Mouse (Mus musculus) embryonic facial prominence, embryonic 10.5 days (tissue): ENCODE results near the gene Ubxn10. TPM values are rescaled to one million over a fixed set of nuclear protein-coding genes. Genes with fewer than 3 reads are reported as not detected.

Source experiments
- DNase-seq: peaks from one replicate; pipeline ENCODE4 v3.0.0-alpha.2; 2017; ENCODE audit warnings: low spot score
- H3K27ac ChIP-seq: fragments of 300-500 bp; sonication (generic); replicated peaks from 2 replicates; pipeline ENCODE4 v1.5.1; 2016; ENCODE audit warnings: mild to moderate bottlenecking
- H3K27me3 ChIP-seq: fragments of 300-500 bp; sonication (generic); replicated peaks from 2 replicates; pipeline ENCODE4 v1.6.1; 2016; ENCODE audit warnings: low read depth, mild to moderate bottlenecking; ENCODE audit not compliant: poor library complexity, severe bottlenecking
- H3K36me3 ChIP-seq: fragments of 300-500 bp; sonication (generic); replicated peaks from 2 replicates; pipeline ENCODE4 v1.6.1; 2016; ENCODE audit warnings: mild to moderate bottlenecking, moderate library complexity
- H3K4me1 ChIP-seq: fragments of 300-500 bp; sonication (generic); 2 replicates; pipeline ENCODE4 v1.6.1; 2016
- H3K4me3 ChIP-seq: fragments of 300-500 bp; sonication (generic); 2 replicates; pipeline ENCODE4 v1.5.1; 2016; ENCODE audit warnings: mild to moderate bottlenecking, moderate library complexity
- H3K9me3 ChIP-seq: fragments of 300-500 bp; sonication (generic); 2 replicates; pipeline ENCODE4 v1.6.1; 2016; ENCODE audit warnings: mild to moderate bottlenecking
- WGBS: fragments of 180-500 bp; shearing (Covaris S2); methylation state at CpG from one replicate; pipeline ENCODE4 v1.1.7; 2016; 5-methylcytosine and 5-hydroxymethylcytosine counted together
- polyA plus RNA-seq: library from polyadenylated mRNA; unstranded; fragments of >200 nt; fragmentation: Nextera tagmentation; extraction: Ambion mirVana; gene quantifications from 2 replicates; pipeline ENCODE4 v1.2.1, GENCODE M21; 2016

Ubxn10 gene
- polyA plus RNA-seq, 1 experiment from 2014 or later = 1.3 TPM

DNA sequence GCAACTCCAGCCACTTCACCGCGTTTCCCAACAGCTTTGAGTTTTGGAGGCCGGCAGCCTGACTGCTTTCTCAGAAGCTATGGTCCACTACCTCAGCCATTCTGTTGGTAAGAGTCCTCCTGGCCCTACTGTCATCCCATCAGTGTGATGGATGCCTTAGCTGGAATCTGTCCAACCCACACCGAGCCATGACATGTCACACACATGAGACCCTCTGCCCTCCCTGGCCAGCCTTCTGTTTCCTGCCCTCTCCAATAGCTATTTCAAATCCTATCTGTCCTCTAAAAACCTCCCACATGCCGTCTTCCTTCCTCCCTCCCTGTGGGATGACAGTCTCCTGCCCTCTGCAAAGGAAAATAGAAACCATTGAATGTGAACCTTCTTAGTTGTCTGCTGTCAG lies 11.2 kb downstream of the Ubxn10 start:
- H3K4me3 ChIP-seq = peak overlapping the region; percentile 54; the same call in 1 of the 2 replicates
- peak overlapping the region; percentile 87 for H3K27ac ChIP-seq
- 79% methylated on average over 5 of the region's 5 CpGs for WGBS
- no peaks in the 10 kb centered on the region for H3K36me3 ChIP-seq
- H3K9me3 ChIP-seq = no peaks in the 10 kb centered on the region
- DNase-seq = no peak
- H3K4me1 ChIP-seq = peaks cover 32% of the 10 kb centered on the region
- 0 out of 2 replicates have a peak, but pooled peaks cover 4% of the 10 kb centered on the region for H3K27me3 ChIP-seq

DNA sequence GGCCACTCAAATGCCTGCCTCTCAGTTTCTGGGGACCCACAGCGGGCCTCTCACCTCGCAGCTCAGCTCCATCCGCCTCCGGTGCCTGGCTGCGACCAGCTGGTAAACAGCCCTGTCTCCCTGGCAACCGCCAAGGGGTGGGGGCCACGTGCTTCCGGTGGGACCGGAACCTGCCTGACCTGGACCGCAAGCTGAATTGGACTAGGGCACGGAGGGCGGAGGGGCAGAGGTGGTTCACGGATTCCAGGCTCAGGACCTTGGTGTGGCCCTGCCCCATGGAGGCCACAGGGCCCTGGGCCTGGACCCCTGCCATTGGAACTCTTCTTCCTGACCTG lies 11.9 kb downstream of the Ubxn10 start:
- 0 out of 2 replicates have a peak, but pooled peaks cover 4% of the 10 kb centered on the region for H3K27me3 ChIP-seq
- WGBS = 2% methylated on average over 13 of the region's 13 CpGs
- H3K9me3 ChIP-seq = no peaks in the 10 kb centered on the region
- H3K4me3 ChIP-seq = peak overlapping the region; percentile 54
- DNase-seq = peak; percentile 90
- H3K36me3 ChIP-seq = no peaks in the 10 kb centered on the region
- H3K27ac ChIP-seq = peak overlapping the region; percentile 87
- peaks cover 32% of the 10 kb centered on the region for H3K4me1 ChIP-seq

DNA sequence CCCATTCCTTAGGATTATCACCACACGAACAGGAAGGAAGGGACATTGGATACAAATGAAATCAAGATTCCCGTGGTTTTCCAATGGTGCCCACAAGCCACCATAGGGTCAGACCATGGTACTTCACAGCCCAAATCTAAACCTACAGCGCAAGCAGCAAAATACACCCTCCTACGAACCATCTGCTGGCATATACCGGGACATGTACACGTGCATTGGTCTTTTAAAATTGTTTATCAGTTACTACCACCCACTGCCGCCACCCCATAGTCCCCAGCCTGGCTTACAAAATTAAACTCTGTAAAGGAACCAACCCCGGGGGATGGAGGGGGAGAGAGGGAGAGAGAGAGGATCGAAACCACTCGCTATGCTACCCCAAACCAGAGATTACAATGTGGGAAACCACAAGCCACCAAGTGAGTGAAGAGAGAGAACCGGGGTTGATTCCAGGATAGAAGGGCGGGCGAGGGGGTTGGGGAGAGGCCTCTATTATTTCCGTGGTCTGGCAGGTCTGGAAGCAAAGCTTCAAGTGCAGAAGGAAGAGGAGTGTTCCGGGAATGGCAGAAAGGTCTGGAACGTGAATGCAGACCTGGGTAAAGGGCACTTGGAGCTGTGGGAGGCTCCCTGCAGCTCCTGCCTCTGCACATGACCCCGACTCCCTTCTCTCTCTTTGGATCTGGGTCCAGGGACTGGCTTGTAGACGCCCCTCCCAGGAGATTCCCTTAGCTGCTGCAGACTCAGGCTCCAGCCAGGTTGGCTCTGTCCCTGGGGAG lies 12.4 kb downstream of the Ubxn10 start, which contains the start of gene Pla2g2c:
Gene Pla2g2c, plus strand, starts transcription at position 439 of the 773 bp plus-strand sequence.
- H3K27me3 ChIP-seq = 0 out of 2 replicates have a peak, but pooled peaks cover 4% of the 10 kb centered on the region
- H3K9me3 ChIP-seq = no peaks in the 10 kb centered on the region
- H3K27ac ChIP-seq = peak within 1 kb of the TSS; percentile 87
- peaks cover 32% of the 10 kb centered on the region for H3K4me1 ChIP-seq
- H3K36me3 ChIP-seq = no peaks in the 10 kb centered on the region
- WGBS = 58% methylated on average over 18 of the region's 18 CpGs
- peak within 1 kb of the TSS; percentile 54 for H3K4me3 ChIP-seq
- no peak for DNase-seq

DNA sequence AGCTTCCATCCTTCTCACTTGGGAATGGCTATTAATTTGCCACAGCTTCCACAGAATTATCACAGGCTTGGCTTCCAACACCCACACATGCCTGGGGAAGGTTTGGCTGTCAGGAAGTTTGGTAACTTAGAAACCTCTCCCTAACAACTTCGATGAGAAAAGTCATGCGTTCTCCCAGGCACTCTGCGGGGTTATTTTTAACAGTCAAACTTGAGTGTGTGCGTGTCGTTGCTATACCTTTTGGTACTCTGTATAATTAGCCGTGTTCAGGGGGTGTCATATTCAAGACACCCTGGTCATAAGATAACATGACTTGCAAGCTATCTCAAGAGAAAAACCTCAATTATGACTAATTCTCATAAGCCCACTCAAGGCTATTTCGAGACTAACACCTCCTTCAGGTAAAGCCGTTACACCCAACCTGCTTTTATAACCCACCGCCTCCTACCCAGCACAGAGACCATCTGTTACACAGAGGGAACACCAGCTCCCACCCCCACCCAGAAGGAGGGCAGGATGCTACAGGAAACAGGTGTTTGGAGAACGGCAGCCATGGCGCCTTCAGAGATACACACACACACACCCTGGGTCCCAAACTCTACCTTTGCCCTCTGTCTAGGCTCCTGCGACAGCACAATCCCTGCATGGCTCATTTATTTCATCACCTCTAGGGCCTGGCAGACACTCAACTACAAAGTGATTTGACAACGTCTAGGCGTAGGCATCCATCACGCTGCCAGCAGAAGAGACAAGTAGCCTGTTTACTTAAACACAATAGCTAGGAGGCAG lies 13.3 kb downstream of the Ubxn10 start:
- H3K36me3 ChIP-seq = no peaks in the 10 kb centered on the region
- no peak for DNase-seq
- 78% methylated on average over 15 of the region's 15 CpGs for WGBS
- no peaks in the 10 kb centered on the region for H3K9me3 ChIP-seq
- H3K27ac ChIP-seq = no peak overlapping the region
- H3K4me3 ChIP-seq = no peak overlapping the region
- peaks cover 25% of the 10 kb centered on the region for H3K4me1 ChIP-seq
- 0 out of 2 replicates have a peak, but pooled peaks cover 4% of the 10 kb centered on the region for H3K27me3 ChIP-seq

DNA sequence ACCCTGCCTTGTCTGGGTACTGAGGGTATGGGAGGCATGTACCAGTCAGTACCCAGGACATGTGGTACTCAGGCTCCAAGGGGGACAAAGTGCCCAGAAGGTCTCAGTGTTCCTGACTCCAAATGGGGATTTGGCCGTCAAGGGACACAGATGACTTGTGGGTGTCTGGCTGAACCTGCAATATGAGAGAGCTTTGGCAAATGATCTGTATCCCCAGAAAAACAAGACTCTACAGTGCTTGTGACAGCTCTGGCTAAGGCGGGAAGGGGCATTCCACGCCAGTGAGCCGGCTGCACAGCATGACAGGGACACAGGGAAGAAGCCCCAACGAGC lies 17.7 kb downstream of the Ubxn10 start:
- no peak overlapping the region for H3K27ac ChIP-seq
- DNase-seq = no peak
- H3K9me3 ChIP-seq = no peaks in the 10 kb centered on the region
- peaks cover 6% of the 10 kb centered on the region for H3K4me1 ChIP-seq
- H3K36me3 ChIP-seq = no peaks in the 10 kb centered on the region
- WGBS = 83% methylated on average over 5 of the region's 5 CpGs
- H3K4me3 ChIP-seq = no peak overlapping the region
- H3K27me3 ChIP-seq = 0 out of 2 replicates have a peak, but pooled peaks cover 4% of the 10 kb centered on the region

DNA sequence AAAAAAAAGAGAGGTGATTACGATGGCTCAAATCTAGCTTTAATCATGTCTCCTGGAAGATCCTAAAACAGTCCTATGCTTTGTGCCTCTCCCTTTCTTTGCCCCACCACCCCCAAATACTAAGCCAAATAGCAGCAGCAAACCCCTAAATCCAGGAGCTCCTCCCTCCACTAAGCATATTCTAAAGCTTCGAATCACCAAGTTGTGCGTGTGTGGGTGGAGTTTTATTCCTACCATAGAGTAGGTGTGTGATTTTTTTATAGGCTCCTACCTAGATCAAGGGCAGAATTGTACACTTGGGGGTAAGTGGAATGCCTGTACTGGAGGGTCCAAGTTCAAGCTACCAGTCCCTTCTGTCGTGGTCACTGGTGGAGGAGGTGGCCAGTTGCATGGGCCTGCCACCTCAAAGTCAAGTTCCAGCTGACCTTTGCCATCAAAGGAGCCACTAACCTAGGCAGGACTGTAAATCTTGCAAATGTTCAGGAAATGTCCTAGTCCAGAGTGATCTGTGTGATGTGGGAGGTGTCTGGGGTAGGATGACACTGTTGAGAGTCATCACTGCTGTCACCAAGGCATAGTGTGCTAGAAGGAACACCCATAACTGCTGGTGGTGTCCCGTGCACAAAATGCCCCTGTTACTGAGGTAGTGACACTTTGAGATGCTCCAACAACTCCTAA lies 18.2 kb downstream of the Ubxn10 start:
- H3K27me3 ChIP-seq = 0 out of 2 replicates have a peak, but pooled peaks cover 4% of the 10 kb centered on the region
- H3K4me1 ChIP-seq = peaks cover under 1% of the 10 kb centered on the region
- H3K27ac ChIP-seq = no peak overlapping the region
- 84% methylated on average over 5 of the region's 5 CpGs for WGBS
- H3K36me3 ChIP-seq = no peaks in the 10 kb centered on the region
- no peaks in the 10 kb centered on the region for H3K9me3 ChIP-seq
- no peak overlapping the region for H3K4me3 ChIP-seq
- DNase-seq = no peak

DNA sequence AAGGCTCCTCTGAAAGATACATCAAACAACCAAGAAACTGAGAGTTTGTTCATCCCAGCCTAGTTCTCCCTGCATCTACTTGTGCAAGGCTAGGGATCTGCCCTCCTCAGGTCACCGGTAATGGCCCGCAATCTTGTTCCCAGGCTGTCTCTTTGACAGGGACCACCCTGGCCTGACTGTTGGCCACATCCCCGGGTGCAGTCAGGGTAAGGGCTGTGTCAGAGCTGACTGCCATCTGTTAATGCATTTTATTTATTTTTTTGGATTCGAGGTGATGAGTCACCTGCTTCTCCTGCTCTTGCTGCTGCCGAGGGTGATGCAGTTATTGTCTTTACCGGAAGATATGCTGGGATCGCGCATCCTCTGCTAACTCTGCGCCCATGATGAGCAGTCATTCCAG lies 20.3 kb downstream of the Ubxn10 start:
- H3K27ac ChIP-seq = no peak overlapping the region
- no peak overlapping the region for H3K4me3 ChIP-seq
- no peaks in the 10 kb centered on the region for H3K36me3 ChIP-seq
- 91% methylated on average over 9 of the region's 9 CpGs for WGBS
- H3K9me3 ChIP-seq = no peaks in the 10 kb centered on the region
- no peak for DNase-seq
- no peaks in the 10 kb centered on the region for H3K27me3 ChIP-seq
- H3K4me1 ChIP-seq = 0 out of 2 replicates have a peak, but pooled peaks cover 4% of the 10 kb centered on the region

DNA sequence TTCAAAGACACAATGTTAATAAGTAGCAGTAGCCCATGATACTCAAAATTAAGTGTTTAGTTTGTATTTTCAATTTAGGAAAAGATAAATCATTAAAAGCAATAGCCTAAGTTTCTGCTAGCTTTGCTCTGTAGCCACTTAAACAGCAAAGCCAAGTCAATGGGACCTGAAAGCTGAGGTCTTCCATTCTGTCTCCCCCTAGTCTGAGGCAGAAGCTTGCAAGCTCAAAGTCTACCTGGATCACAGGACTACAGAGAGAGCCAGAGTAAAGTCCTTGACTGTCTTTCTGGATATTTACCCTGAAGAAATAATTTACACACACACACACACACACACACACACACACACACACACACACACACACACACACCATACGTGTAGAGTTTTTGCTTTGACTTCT lies 22.8 kb downstream of the Ubxn10 start:
- Histone ChIP-seq H3K4me3 (no peak overlapping the region), H3K4me1 (peaks cover 4% of the 10 kb centered on the region; the same call in 1 of the 2 replicates), H3K27me3 (no peaks in the 10 kb centered on the region), H3K27ac (no peak overlapping the region), H3K9me3 (no peaks in the 10 kb centered on the region), H3K36me3 (no peaks in the 10 kb centered on the region)
- no peak for DNase-seq
- WGBS = 85% methylated on average over 1 of the region's 1 CpGs

DNA sequence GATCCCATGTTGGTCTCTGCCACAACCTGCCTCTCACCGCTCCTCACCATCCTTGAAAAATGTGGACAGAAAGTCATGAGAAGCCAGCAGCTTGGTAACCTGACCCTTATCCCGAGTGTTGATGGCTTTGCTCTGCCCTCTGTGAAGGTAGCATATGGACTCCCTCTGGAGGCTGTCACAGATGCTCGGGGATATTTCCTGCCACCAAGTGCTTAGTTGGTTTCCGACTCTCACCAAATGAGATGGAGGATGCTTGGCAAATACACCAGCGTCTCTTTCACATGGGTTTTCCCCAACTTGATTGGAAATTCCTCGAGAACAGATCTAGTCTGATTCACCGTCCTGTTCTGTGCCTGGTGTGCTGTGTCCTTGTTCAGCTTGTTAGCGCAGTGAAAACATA lies 24.3 kb downstream of the Ubxn10 start:
- H3K4me1 ChIP-seq = peaks cover 4% of the 10 kb centered on the region; the same call in 1 of the 2 replicates
- H3K4me3 ChIP-seq = no peak overlapping the region
- no peaks in the 10 kb centered on the region for H3K36me3 ChIP-seq
- WGBS = 80% methylated on average over 8 of the region's 8 CpGs
- no peak overlapping the region for H3K27ac ChIP-seq
- DNase-seq = no peak
- H3K27me3 ChIP-seq = no peaks in the 10 kb centered on the region
- no peaks in the 10 kb centered on the region for H3K9me3 ChIP-seq

DNA sequence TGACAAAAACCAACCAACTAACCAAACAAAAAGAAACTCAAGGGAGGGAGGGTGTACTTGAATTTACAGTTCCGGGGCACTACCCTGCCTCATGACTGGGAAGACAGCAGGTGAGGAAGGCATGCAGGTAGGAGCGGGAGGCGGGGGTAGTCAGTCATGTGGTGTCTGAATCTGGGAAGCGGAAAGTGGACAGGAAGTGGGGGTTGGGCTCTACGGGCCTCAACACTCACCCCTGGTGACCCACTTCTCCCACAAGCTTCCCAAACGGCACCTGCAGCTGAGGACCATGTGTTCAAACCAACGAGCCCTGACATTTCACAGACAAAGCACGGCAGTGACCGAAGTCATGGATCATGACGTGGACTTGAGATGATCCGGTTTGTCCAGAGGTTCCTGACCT lies 24.9 kb downstream of the Ubxn10 start:
- DNase-seq = no peak
- Histone ChIP-seq H3K27ac (no peak overlapping the region), H3K27me3 (no peaks in the 10 kb centered on the region), H3K9me3 (no peaks in the 10 kb centered on the region), H3K4me3 (no peak overlapping the region), H3K36me3 (no peaks in the 10 kb centered on the region), H3K4me1 (peaks cover 4% of the 10 kb centered on the region; the same call in 1 of the 2 replicates)
- 84% methylated on average over 11 of the region's 11 CpGs for WGBS

DNA sequence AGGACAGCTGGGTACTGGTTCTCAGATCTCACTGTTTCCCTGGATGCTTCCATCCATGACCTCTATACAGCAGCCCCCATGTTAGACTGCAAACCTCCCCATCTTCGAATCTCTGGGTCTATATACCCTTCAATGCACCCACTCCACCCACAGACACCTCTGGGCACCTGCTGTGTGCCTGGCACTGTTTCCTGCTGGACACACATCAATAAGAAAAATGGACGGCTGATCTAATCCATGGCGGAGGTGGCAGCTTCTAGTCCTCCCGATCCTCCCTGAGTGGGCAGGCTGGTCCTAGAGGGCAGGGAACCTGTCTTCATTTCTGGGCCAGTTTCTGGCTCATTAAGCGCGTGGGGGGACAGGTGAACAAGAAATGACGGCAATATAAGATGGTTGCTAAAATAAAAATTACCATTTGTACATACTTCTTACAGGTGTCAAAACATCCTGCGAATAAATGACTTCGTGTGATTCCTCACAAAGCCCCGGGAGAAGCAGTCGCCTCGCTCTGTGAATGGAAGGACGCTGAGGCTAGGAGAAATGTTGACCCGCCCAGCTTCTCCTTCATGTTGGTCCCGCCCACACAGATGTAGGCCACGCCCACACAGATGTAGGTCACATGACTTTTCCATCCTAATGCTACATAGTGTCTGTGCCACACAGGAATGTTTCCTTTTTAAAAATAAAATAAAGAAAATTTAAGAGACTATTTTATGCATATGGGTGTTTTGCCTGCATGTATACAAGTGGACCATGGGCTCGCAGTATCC lies 25.7 kb downstream of the Ubxn10 start:
- no peaks in the 10 kb centered on the region for H3K36me3 ChIP-seq
- no peaks in the 10 kb centered on the region for H3K27me3 ChIP-seq
- H3K4me1 ChIP-seq = peaks cover 4% of the 10 kb centered on the region; the same call in 1 of the 2 replicates
- no peak overlapping the region for H3K4me3 ChIP-seq
- H3K27ac ChIP-seq = no peak overlapping the region
- DNase-seq = no peak
- H3K9me3 ChIP-seq = no peaks in the 10 kb centered on the region
- WGBS = 70% methylated on average over 17 of the region's 17 CpGs

DNA sequence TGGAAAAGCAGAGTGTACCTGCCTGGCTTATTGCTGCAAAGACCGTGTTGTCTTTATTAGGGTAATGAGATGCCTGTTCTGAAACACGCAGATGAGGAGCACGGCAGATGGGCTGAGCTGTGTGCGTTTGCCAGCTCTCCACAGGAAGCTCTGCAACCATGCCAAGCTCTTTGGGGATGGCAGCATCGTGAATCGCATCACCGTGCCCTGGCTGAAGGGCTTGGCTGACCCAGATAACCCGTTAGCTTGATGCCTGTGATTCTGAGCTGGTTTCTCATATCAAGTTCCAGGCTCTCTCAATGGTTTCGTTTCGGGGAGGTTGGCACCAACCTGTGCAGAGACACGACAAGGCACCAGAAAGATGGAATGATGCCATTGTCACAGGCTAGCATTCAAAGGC lies 26.3 kb downstream of the Ubxn10 start:
- Histone ChIP-seq H3K4me1 (peaks cover 4% of the 10 kb centered on the region; the same call in 1 of the 2 replicates), H3K36me3 (no peaks in the 10 kb centered on the region), H3K27me3 (no peaks in the 10 kb centered on the region), H3K4me3 (no peak overlapping the region), H3K9me3 (no peaks in the 10 kb centered on the region), H3K27ac (no peak overlapping the region)
- DNase-seq = no peak
- 91% methylated on average over 11 of the region's 11 CpGs for WGBS
